Mouse (Mus musculus): ENCODE results near the gene Kit. TPM values are rescaled to one million over a fixed set of nuclear protein-coding genes. Genes with fewer than 3 reads are reported as not detected.

The Kit gene
- total and polyA plus RNA-seq, 3 experiments, result 109 to 1,098 (median 576) TPM

GRCm38 (mm10) chr5:75581926-75582325, 7.2 kb downstream of the Kit start:
- peak overlapping the region; percentile 62; the same call in 1 of the 2 replicates for H3K4me3 ChIP-seq (ENCODE audit: low read depth, low read length)
- ATAC-seq (ENCODE audit: extremely low read depth, insufficient number of reproducible peaks, low FRiP score, poor library complexity, severe bottlenecking), result no peak
- peaks cover 93% of the 10 kb centered on the region for H3K4me1 ChIP-seq (ENCODE audit: insufficient read depth, low read depth, low read length)
- H3K9me3 ChIP-seq (replicated peaks), result no peaks in the 10 kb centered on the region
- H3K36me3 ChIP-seq (replicated peaks), result peaks cover 69% of the 10 kb centered on the region
- no peaks in the 10 kb centered on the region for H3K27me3 ChIP-seq (ENCODE audit: insufficient read depth, low read length)
- peak; percentile 62 for DNase-seq (ENCODE audit: low spot score)
- TF ChIP-seq TAL1 (conservative IDR thresholded peaks at IDR 0.05; ENCODE audit: low read depth, low read length), result peak; percentile 70
- no peak for TF ChIP-seq GATA1 (IDR thresholded peaks at IDR 0.05; ENCODE audit: borderline replicate concordance, low read length)
- no peak for TF ChIP-seq GATA2 (IDR thresholded peaks at IDR 0.05; ENCODE audit: borderline replicate concordance, low read depth, low read length)
- no peak for TF ChIP-seq POLR2AphosphoS5 (IDR thresholded peaks at IDR 0.05; ENCODE audit: insufficient replicate concordance, low read depth, low read length)
- no peak for TF ChIP-seq CTCF (IDR thresholded peaks at IDR 0.05; ENCODE audit: low read depth, low read length)

- no peak for ATAC-seq (ENCODE audit: extremely low read depth, insufficient number of reproducible peaks, low FRiP score, poor library complexity, severe bottlenecking)
- H3K9me3 ChIP-seq (replicated peaks), result no peaks in the 10 kb centered on the region
- H3K36me3 ChIP-seq (replicated peaks), result peaks cover 89% of the 10 kb centered on the region
- DNase-seq (ENCODE audit: low spot score), result no peak
- TF ChIP-seq TAL1 (conservative IDR thresholded peaks at IDR 0.05; ENCODE audit: low read depth, low read length) (no peak), CTCF (IDR thresholded peaks at IDR 0.05; ENCODE audit: low read depth, low read length) (no peak), GATA1 (IDR thresholded peaks at IDR 0.05; ENCODE audit: borderline replicate concordance, low read length) (no peak), POLR2AphosphoS5 (IDR thresholded peaks at IDR 0.05; ENCODE audit: insufficient replicate concordance, low read depth, low read length) (no peak), GATA2 (IDR thresholded peaks at IDR 0.05; ENCODE audit: borderline replicate concordance, low read depth, low read length) (no peak)
- H3K4me1 ChIP-seq (ENCODE audit: insufficient read depth, low read depth, low read length), result peaks cover 93% of the 10 kb centered on the region
- no peaks in the 10 kb centered on the region for H3K27me3 ChIP-seq (ENCODE audit: insufficient read depth, low read length)
- H3K4me3 ChIP-seq (ENCODE audit: low read depth, low read length), result no peak overlapping the region
Measured at GRCm38 (mm10) chr5:75587781-75588180, 13.1 kb downstream of the Kit start.

GRCm38 (mm10) chr5:75589552-75590346, 15.0 kb downstream of the Kit start:
- no peak for TF ChIP-seq GATA2 (IDR thresholded peaks at IDR 0.05; ENCODE audit: borderline replicate concordance, low read depth, low read length)
- TF ChIP-seq GATA1 (IDR thresholded peaks at IDR 0.05; ENCODE audit: borderline replicate concordance, low read length), result no peak
- no peak for TF ChIP-seq CTCF (IDR thresholded peaks at IDR 0.05; ENCODE audit: low read depth, low read length)
- TF ChIP-seq POLR2AphosphoS5 (IDR thresholded peaks at IDR 0.05; ENCODE audit: insufficient replicate concordance, low read depth, low read length), result no peak; the same call in 1 of the 2 replicates
- no peak for TF ChIP-seq TAL1 (conservative IDR thresholded peaks at IDR 0.05; ENCODE audit: low read depth, low read length)
- H3K9me3 ChIP-seq (replicated peaks), result no peaks in the 10 kb centered on the region
- DNase-seq (ENCODE audit: low spot score) (no peak), ATAC-seq (ENCODE audit: extremely low read depth, insufficient number of reproducible peaks, low FRiP score, poor library complexity, severe bottlenecking) (peak; percentile 62; the same call in 1 of the 2 replicates)
- peaks cover 95% of the 10 kb centered on the region for H3K4me1 ChIP-seq (ENCODE audit: insufficient read depth, low read depth, low read length)
- H3K27me3 ChIP-seq (ENCODE audit: insufficient read depth, low read length), result no peaks in the 10 kb centered on the region
- H3K36me3 ChIP-seq (replicated peaks), result peaks cover 93% of the 10 kb centered on the region
- peak overlapping the region; percentile 6; the same call in 1 of the 2 replicates for H3K4me3 ChIP-seq (ENCODE audit: low read depth, low read length)

GRCm38 (mm10) chr5:75590961-75591360, 16.2 kb downstream of the Kit start:
- Histone ChIP-seq H3K4me1 (ENCODE audit: insufficient read depth, low read depth, low read length) (peaks cover 98% of the 10 kb centered on the region), H3K9me3 (replicated peaks) (no peaks in the 10 kb centered on the region), H3K27me3 (ENCODE audit: insufficient read depth, low read length) (no peaks in the 10 kb centered on the region), H3K4me3 (ENCODE audit: low read depth, low read length) (no peak overlapping the region), H3K36me3 (replicated peaks) (peaks cover 93% of the 10 kb centered on the region)
- ATAC-seq (ENCODE audit: extremely low read depth, insufficient number of reproducible peaks, low FRiP score, poor library complexity, severe bottlenecking) (no peak), DNase-seq (ENCODE audit: low spot score) (no peak)
- TF ChIP-seq TAL1 (conservative IDR thresholded peaks at IDR 0.05; ENCODE audit: low read depth, low read length) (no peak), CTCF (IDR thresholded peaks at IDR 0.05; ENCODE audit: low read depth, low read length) (no peak), POLR2AphosphoS5 (IDR thresholded peaks at IDR 0.05; ENCODE audit: insufficient replicate concordance, low read depth, low read length) (no peak), GATA2 (IDR thresholded peaks at IDR 0.05; ENCODE audit: borderline replicate concordance, low read depth, low read length) (no peak), GATA1 (IDR thresholded peaks at IDR 0.05; ENCODE audit: borderline replicate concordance, low read length) (no peak)

GRCm38 (mm10) chr5:75591567-75591966, 16.9 kb downstream of the Kit start:
- Histone ChIP-seq H3K4me3 (ENCODE audit: low read depth, low read length) (peak overlapping the region; percentile 24; the same call in 1 of the 2 replicates), H3K4me1 (ENCODE audit: insufficient read depth, low read depth, low read length) (peaks cover 98% of the 10 kb centered on the region), H3K9me3 (replicated peaks) (no peaks in the 10 kb centered on the region), H3K27me3 (ENCODE audit: insufficient read depth, low read length) (no peaks in the 10 kb centered on the region), H3K36me3 (replicated peaks) (peaks cover 93% of the 10 kb centered on the region)
- ATAC-seq (ENCODE audit: extremely low read depth, insufficient number of reproducible peaks, low FRiP score, poor library complexity, severe bottlenecking), result no peak
- DNase-seq (ENCODE audit: low spot score), result no peak
- TF ChIP-seq TAL1 (conservative IDR thresholded peaks at IDR 0.05; ENCODE audit: low read depth, low read length), result no peak
- no peak for TF ChIP-seq CTCF (IDR thresholded peaks at IDR 0.05; ENCODE audit: low read depth, low read length)
- no peak for TF ChIP-seq GATA1 (IDR thresholded peaks at IDR 0.05; ENCODE audit: borderline replicate concordance, low read length)
- no peak for TF ChIP-seq GATA2 (IDR thresholded peaks at IDR 0.05; ENCODE audit: borderline replicate concordance, low read depth, low read length)
- no peak for TF ChIP-seq POLR2AphosphoS5 (IDR thresholded peaks at IDR 0.05; ENCODE audit: insufficient replicate concordance, low read depth, low read length)

GRCm38 (mm10) chr5:75595319-75595718, 20.6 kb downstream of the Kit start:
- Histone ChIP-seq H3K9me3 (replicated peaks) (no peaks in the 10 kb centered on the region), H3K27me3 (ENCODE audit: insufficient read depth, low read length) (no peaks in the 10 kb centered on the region), H3K4me1 (ENCODE audit: insufficient read depth, low read depth, low read length) (peaks cover 96% of the 10 kb centered on the region), H3K4me3 (ENCODE audit: low read depth, low read length) (no peak overlapping the region), H3K36me3 (replicated peaks) (peaks cover 94% of the 10 kb centered on the region)
- ATAC-seq (ENCODE audit: extremely low read depth, insufficient number of reproducible peaks, low FRiP score, poor library complexity, severe bottlenecking), result no peak
- no peak for DNase-seq (ENCODE audit: low spot score)
- TF ChIP-seq TAL1 (conservative IDR thresholded peaks at IDR 0.05; ENCODE audit: low read depth, low read length) (no peak), GATA1 (IDR thresholded peaks at IDR 0.05; ENCODE audit: borderline replicate concordance, low read length) (no peak), POLR2AphosphoS5 (IDR thresholded peaks at IDR 0.05; ENCODE audit: insufficient replicate concordance, low read depth, low read length) (no peak), GATA2 (IDR thresholded peaks at IDR 0.05; ENCODE audit: borderline replicate concordance, low read depth, low read length) (no peak), CTCF (IDR thresholded peaks at IDR 0.05; ENCODE audit: low read depth, low read length) (no peak)
